Mouse (Mus musculus) induced T-regulatory cell, adult 2 months (primary cell): ENCODE data around the gene Defb20.

ENCODE experiments used
- DNase-seq: peaks from one replicate; pipeline ENCODE4 v3.0.0-alpha.2; 2012; ENCODE audit warnings: low read depth

Defb20 gene

DNA sequence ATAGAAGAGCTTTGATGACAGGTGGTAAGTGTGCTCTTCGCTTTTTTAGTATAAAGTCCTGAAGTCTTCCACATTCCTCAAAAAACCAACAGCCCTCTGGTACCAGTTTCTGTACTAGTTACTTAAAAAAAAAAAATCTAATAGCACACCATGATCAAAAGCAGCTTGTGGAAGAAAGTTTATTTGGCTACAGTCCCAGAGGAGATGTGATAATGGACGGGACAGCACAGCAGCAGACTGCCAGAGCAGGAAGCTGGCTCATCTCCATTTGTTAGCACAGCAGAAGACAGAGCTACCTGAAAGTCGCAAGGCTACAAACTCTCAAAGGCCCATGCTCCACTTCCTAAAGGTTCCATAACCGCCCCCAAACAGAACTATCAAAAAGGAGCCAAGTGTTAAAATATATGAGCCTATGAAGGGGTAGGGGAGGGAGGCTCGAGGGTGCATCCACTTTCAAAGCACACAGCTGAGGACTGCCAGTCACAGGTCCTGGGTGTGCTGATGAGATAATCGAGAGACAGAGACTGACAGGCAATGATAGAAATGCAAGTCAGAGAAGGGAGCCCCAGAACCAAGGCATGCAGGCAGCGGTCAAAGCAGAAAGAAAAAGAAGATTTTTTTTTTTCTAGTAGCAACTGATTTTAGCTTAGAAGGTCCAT lies 23.5 kb downstream of the Defb20 start:
- DNase-seq = no peak

- DNase-seq = peak; percentile 24
Measured at GRCm38 (mm10) chr2:152500863-152501229, 24.0 kb downstream of the Defb20 start.

- no peak for DNase-seq
Measured at GRCm38 (mm10) chr2:152503950-152504349, 27.1 kb downstream of the Defb20 start.

DNA sequence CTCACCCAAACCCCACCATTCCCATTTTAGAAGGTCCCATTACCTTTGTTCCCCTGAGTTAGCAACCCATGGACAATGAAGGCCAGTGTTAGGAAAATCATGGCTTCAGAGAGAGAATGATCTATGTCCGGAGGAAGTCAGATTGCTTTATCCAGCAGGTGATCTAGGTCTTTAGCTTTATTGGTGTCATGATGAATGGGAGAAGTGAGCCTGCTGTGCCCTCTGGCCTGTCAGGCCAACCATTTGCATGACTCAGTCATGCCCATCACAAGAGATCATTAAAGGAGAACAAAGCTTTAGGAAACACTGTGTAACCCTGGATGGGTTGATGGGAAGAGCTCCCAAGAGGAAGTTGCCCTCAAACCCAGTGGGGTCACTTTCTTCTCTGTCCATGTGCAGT lies 34.7 kb downstream of the Defb20 start, which contains the start of gene Defb26:
TSS of gene Defb26 (minus strand) at position 101 of the 400 bp plus-strand sequence.
- DNase-seq = no peak

DNA sequence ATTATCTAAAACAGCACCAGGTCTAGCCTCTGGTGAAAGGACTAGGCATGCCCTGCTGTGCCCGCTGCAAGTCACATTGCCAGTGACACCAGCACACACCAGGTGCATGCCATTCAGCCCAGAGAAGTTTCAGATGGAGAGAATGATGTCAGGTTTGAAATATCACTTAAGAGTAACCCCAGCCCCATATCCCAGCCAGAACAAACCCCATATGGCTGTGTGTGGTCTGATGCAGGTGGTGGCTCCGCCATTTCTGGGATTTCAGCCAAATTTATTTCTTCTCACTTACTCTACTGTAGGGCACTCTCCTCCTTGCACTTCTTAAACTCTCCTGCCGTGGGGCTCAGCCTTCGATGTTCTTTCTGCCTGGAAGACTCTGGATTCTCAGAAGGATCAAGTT lies 39.2 kb downstream of the Defb20 start:
- DNase-seq = no peak

GRCm38 (mm10) chr2:152517981-152518380 lies 41.1 kb downstream of the Defb20 start, which contains the start of gene Defb28:
TSS of gene Defb28 (plus strand) at chr2:152518255.
- no peak for DNase-seq
